Mouse (Mus musculus): ENCODE data around the gene Kif9.

Kif9 gene

GRCm38 (mm10) chr9:110476124-110477091, at the start of gene Kif9, which contains the start of gene Klhl18:
Gene Kif9 (plus strand): TSS chr9:110476958.
Gene Klhl18 (minus strand): TSS chr9:110476694.
- peak; percentile 96 for DNase-seq (ENCODE audit: low read depth, low spot score)

- no peak for DNase-seq (ENCODE audit: low read depth, low spot score)
Observed at GRCm38 (mm10) chr9:110431241-110431640, 45.5 kb upstream of the Kif9 start.

GRCm38 (mm10) chr9:110433045-110433444, 43.7 kb upstream of the Kif9 start:
- no peak for DNase-seq (ENCODE audit: low read depth, low spot score)

- no peak for DNase-seq (ENCODE audit: low read depth, low spot score)
Observed at GRCm38 (mm10) chr9:110436041-110436440, 40.7 kb upstream of the Kif9 start.

- DNase-seq (ENCODE audit: low read depth, low spot score): no peak
Observed at GRCm38 (mm10) chr9:110440049-110440448, 36.7 kb upstream of the Kif9 start.

DNA sequence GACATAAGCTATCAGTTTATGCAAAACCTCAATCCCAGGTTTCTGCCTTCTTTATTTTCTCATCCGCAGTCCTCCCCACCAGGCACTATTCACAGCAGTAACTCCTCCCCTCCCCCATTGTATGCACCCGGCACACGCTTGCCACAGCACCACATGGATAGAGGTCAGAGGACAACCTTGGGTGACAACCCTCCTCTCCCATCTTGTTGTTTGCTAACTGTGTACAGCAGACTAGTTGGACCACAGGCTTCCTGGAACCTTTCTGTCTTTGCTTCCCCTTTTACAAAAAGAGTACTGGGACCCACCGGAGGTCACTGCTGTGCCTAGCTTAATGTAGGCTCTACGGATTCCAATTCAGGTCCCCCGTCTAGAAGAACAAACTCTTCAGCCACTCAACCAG, 36.2 kb upstream of the Kif9 start:
- DNase-seq (ENCODE audit: low read depth, low spot score): no peak

DNA sequence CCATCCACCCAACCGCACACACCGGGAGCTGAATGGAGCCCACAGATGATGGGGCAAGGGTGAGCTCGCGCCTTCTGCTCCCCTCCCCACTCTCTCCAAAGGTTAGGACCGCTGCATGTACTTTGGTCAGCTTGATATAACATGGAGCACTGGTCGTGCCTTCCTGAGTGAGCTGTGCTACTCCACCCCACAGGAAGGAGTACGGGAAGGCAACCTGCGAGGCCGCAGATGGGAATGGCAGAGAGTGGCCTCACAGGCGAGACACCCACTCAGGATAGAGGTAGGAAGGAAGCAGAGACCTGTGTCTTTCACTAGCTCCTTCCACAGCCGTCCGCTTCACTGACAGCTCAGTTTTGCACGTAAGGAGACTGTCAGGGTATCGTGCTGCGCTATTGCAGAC, 28.4 kb upstream of the Kif9 start:
- DNase-seq (ENCODE audit: low read depth, low spot score): no peak

GRCm38 (mm10) chr9:110448857-110449617, 27.7 kb upstream of the Kif9 start:
- peak; percentile 88 for DNase-seq (ENCODE audit: low read depth, low spot score)

DNA sequence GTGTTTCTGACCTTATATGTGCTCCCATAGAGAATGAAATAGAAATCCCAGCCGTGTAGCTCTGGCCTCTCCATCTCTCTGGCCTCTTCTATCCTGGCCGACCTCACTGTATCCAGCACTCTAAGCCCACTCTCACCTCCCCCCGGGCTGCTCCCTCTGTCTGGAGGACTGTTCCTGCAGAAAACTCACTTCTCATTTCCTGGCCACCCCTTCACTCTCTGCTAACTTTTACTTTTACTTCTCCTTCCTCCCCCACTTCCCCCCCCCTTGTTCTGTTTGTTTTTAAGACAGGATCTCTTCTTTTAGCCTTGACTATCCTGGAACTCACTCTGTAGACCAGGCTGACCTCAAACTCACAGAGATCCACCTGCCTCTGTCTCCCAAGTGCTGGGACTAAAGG, 24.2 kb upstream of the Kif9 start:
- no peak for DNase-seq (ENCODE audit: low read depth, low spot score)

GRCm38 (mm10) chr9:110457926-110458325, 18.8 kb upstream of the Kif9 start:
- no peak for DNase-seq (ENCODE audit: low read depth, low spot score)

GRCm38 (mm10) chr9:110459145-110459727, 17.5 kb upstream of the Kif9 start:
- DNase-seq (ENCODE audit: low read depth, low spot score): no peak

- no peak for DNase-seq (ENCODE audit: low read depth, low spot score)
Observed at GRCm38 (mm10) chr9:110460884-110461815, 15.6 kb upstream of the Kif9 start.

DNA sequence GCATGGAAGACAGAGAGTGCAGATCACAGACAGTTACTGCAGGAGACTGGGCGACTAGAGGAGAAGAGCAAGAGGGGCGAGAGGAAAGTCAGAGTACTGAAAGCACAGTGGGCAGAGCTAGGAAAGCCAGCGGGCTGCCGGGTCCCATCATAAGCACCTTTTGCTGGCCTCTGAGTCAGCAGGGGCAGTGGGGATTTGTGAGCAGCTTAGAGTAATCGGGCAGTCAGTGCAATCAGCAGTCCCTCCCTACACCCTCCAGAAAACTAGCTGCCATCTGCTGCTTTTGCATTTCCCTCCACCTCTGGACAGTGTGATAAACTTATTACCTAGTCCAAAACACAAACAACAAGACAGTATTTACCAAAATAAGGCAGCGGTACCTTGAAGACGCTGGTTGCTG, 14.4 kb upstream of the Kif9 start:
- no peak for DNase-seq (ENCODE audit: low read depth, low spot score)

- no peak for DNase-seq (ENCODE audit: low read depth, low spot score)
Observed at GRCm38 (mm10) chr9:110463983-110464591, 12.7 kb upstream of the Kif9 start.

DNA sequence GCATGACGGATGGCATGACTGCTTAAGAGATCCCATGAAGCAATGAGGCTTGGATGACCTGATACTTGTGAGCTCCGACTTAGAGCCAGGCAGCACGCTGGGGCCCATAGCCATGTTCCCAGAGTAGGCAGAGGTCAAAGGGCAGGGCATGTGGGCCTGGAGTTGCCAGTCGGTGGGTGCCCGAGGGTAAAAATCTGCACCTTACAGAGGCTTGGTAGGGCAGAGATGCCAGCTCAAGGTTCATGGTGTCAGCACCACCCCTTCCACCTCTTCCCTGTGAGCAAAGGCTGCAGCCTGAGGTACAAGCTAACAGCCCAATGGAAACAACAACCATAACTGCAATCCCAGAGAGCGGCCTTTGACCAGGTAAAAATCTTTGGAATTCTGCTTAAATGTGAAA, 11.4 kb upstream of the Kif9 start:
- DNase-seq (ENCODE audit: low read depth, low spot score): no peak

DNA sequence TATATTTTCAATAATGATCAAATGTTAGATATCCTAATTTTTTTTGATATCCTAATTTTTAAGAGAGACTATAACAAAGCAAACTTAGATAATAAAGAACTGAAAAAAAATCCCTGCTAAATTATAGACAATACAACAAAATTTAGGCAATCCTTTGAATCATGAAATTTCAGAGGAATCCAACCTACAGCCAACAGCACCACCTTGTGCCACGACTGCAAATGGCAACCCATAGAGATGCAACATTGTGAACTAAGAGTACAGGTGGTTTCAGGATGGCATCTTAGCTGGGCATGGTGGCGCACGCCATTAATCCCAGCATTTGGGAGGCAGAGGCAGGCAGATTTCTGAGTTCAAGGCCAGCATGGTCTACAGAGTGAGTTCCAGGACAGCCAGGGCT, 10.6 kb upstream of the Kif9 start:
- DNase-seq (ENCODE audit: low read depth, low spot score): no peak

- DNase-seq (ENCODE audit: low read depth, low spot score): no peak
Observed at GRCm38 (mm10) chr9:110477951-110478350, 1.2 kb downstream of the Kif9 start.

DNA sequence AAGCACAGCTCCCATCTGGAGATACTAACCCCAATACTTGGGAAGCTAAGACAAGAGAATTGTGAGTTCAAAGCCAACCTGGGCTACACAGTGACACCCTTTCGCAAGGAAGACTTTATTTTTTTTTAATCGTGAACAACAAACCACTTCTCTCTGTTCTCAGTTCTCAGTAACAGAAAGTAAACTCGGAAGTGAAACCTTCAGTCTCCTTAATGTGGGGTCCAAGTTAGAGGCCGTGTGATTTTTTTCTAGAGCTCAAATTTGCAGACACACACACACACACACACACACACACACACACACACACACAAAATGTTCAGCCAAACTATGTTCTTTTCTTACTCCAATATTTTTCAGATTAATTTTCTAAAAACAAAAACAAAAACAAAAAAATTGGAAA, 1.9 kb downstream of the Kif9 start:
- no peak for DNase-seq (ENCODE audit: low read depth, low spot score)

DNA sequence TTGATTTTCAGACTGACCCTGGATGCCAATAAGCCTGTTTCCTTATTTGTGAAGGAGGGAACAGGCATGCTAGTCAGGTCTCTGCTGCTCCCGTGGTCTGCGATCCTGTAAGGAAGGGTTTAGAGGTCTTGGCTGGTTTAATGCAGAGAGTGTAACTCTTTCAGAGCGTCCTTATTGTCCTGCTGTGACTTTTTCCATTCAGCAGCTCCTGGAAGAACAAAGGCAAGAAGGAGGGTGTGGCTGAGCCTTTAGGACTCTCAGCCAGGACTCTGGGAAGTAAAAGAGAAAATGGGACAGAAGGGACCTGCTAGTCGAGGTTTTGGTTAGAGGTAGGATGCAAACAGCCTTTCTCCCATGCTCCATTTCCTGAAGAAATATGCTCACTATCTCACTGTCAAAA, 12.1 kb downstream of the Kif9 start:
- no peak for DNase-seq (ENCODE audit: low read depth, low spot score)

- DNase-seq (ENCODE audit: low read depth, low spot score): no peak
Observed at GRCm38 (mm10) chr9:110490913-110491312, 14.2 kb downstream of the Kif9 start.

- DNase-seq (ENCODE audit: low read depth, low spot score): no peak
Observed at GRCm38 (mm10) chr9:110525737-110526136, 49.0 kb downstream of the Kif9 start.
